Mouse (Mus musculus) forebrain, embryonic 13.5 days (tissue): Measurements from ENCODE around the gene Sf3b5. TPM values are rescaled to one million over a fixed set of nuclear protein-coding genes. Genes with fewer than 3 reads are reported as not detected.

Source experiments
- ATAC-seq: fragments of 200-750 bp; cut with Nextera tagmentation; 2 replicates; pipeline ENCODE4 v1.8.0; 2017
- H3K27ac ChIP-seq: fragments of 300-500 bp; sonication (generic); 2 replicates; pipeline ENCODE4 v1.5.1; 2015; ENCODE audit warnings: inconsistent platforms, mild to moderate bottlenecking, moderate library complexity
- H3K27me3 ChIP-seq: fragments of 300-500 bp; sonication (generic); 2 replicates; pipeline ENCODE4 v1.6.1; 2015; ENCODE audit warnings: mild to moderate bottlenecking, inconsistent platforms
- H3K36me3 ChIP-seq: fragments of 300-500 bp; sonication (generic); 2 replicates; pipeline ENCODE4 v1.6.1; 2015; ENCODE audit warnings: mild to moderate bottlenecking, inconsistent platforms; ENCODE audit not compliant: poor library complexity, severe bottlenecking
- H3K4me1 ChIP-seq: fragments of 300-500 bp; sonication (generic); 2 replicates; pipeline ENCODE4 v1.6.1; 2015; ENCODE audit warnings: inconsistent platforms
- H3K4me2 ChIP-seq: fragments of 300-500 bp; sonication (generic); 2 replicates; pipeline ENCODE4 v1.6.1; 2015; ENCODE audit warnings: inconsistent platforms, mild to moderate bottlenecking, moderate library complexity
- H3K4me3 ChIP-seq: fragments of 300-500 bp; sonication (generic); 2 replicates; pipeline ENCODE4 v1.5.1; 2015; ENCODE audit warnings: mild to moderate bottlenecking, inconsistent platforms
- H3K9ac ChIP-seq: fragments of 300-500 bp; sonication (generic); 2 replicates; pipeline ENCODE4 v1.6.1; 2015; ENCODE audit warnings: mild to moderate bottlenecking, inconsistent platforms
- H3K9me3 ChIP-seq: fragments of 300-500 bp; sonication (generic); replicated peaks from 2 replicates; pipeline ENCODE4 v1.6.1; 2016; ENCODE audit warnings: inconsistent platforms
- WGBS: fragments of 180-500 bp; shearing (Covaris S2); methylation state at CpG from one replicate; pipeline ENCODE4 v1.1.7; 2015; 5-methylcytosine and 5-hydroxymethylcytosine counted together
- polyA plus RNA-seq: library from polyadenylated mRNA; unstranded; fragments of >200 nt; fragmentation: Nextera tagmentation; extraction: Ambion mirVana; gene quantifications from 2 replicates; pipeline ENCODE4 v1.2.1, GENCODE M21; 2015

The Sf3b5 gene
- polyA plus RNA-seq, 1 experiment from 2014 or later, result 32.8 TPM

GRCm38 (mm10) chr10:12977787-12978212, 27.3 kb upstream of the Sf3b5 start:
- no peak overlapping the region for H3K27ac ChIP-seq
- H3K9ac ChIP-seq, result no peak overlapping the region
- no peaks in the 10 kb centered on the region for H3K36me3 ChIP-seq
- no peaks in the 10 kb centered on the region for H3K4me1 ChIP-seq
- no peaks in the 10 kb centered on the region for H3K27me3 ChIP-seq
- no peak overlapping the region for H3K4me2 ChIP-seq
- H3K4me3 ChIP-seq, result no peak overlapping the region
- H3K9me3 ChIP-seq, result no peaks in the 10 kb centered on the region
- ATAC-seq, result no peak
- 82% methylated on average over 9 of the region's 9 CpGs for WGBS

- 74% methylated on average over 7 of the region's 7 CpGs for WGBS
- Histone ChIP-seq H3K4me1 (no peaks in the 10 kb centered on the region), H3K36me3 (no peaks in the 10 kb centered on the region), H3K9me3 (no peaks in the 10 kb centered on the region), H3K9ac (no peak overlapping the region), H3K4me2 (no peak overlapping the region), H3K27me3 (no peaks in the 10 kb centered on the region), H3K27ac (no peak overlapping the region), H3K4me3 (no peak overlapping the region)
- ATAC-seq, result no peak
Observed at GRCm38 (mm10) chr10:12981071-12981470, 24.1 kb upstream of the Sf3b5 start.

GRCm38 (mm10) chr10:12983516-12983915, 21.6 kb upstream of the Sf3b5 start:
- Histone ChIP-seq H3K9me3 (no peaks in the 10 kb centered on the region), H3K36me3 (no peaks in the 10 kb centered on the region), H3K4me2 (no peak overlapping the region), H3K4me1 (0 out of 2 replicates have a peak, but pooled peaks cover 8% of the 10 kb centered on the region), H3K27me3 (no peaks in the 10 kb centered on the region), H3K4me3 (no peak overlapping the region), H3K9ac (no peak overlapping the region), H3K27ac (no peak overlapping the region)
- no peak for ATAC-seq
- 70% methylated on average over 3 of the region's 3 CpGs for WGBS

GRCm38 (mm10) chr10:12985028-12985427, 20.1 kb upstream of the Sf3b5 start:
- no peak overlapping the region for H3K27ac ChIP-seq
- H3K27me3 ChIP-seq, result no peaks in the 10 kb centered on the region

GRCm38 (mm10) chr10:12986485-12986884, 18.7 kb upstream of the Sf3b5 start:
- H3K4me1 ChIP-seq, result 0 out of 2 replicates have a peak, but pooled peaks cover 8% of the 10 kb centered on the region

More at GRCm38 (mm10) chr10:12985028-12985427, 20.1 kb upstream of the Sf3b5 start:
- H3K4me1 ChIP-seq, result 0 out of 2 replicates have a peak, but pooled peaks cover 8% of the 10 kb centered on the region
- WGBS, result 86% methylated on average over 3 of the region's 3 CpGs
- no peaks in the 10 kb centered on the region for H3K36me3 ChIP-seq
- no peak overlapping the region for H3K4me3 ChIP-seq
- H3K4me2 ChIP-seq, result no peak overlapping the region
- H3K9ac ChIP-seq, result no peak overlapping the region
- no peaks in the 10 kb centered on the region for H3K9me3 ChIP-seq
- no peak for ATAC-seq

GRCm38 (mm10) chr10:12986943-12987342, 18.2 kb upstream of the Sf3b5 start:
- Histone ChIP-seq H3K9me3 (no peaks in the 10 kb centered on the region), H3K4me3 (no peak overlapping the region), H3K4me2 (no peak overlapping the region), H3K27ac (no peak overlapping the region), H3K4me1 (0 out of 2 replicates have a peak, but pooled peaks cover 8% of the 10 kb centered on the region), H3K27me3 (no peaks in the 10 kb centered on the region), H3K36me3 (no peaks in the 10 kb centered on the region), H3K9ac (no peak overlapping the region)
- ATAC-seq, result no peak
- WGBS, result 53% methylated on average over 4 of the region's 4 CpGs

More at GRCm38 (mm10) chr10:12986485-12986884, 18.7 kb upstream of the Sf3b5 start:
- Histone ChIP-seq H3K9me3 (no peaks in the 10 kb centered on the region), H3K27me3 (no peaks in the 10 kb centered on the region), H3K27ac (no peak overlapping the region), H3K36me3 (no peaks in the 10 kb centered on the region), H3K4me2 (no peak overlapping the region), H3K9ac (no peak overlapping the region), H3K4me3 (no peak overlapping the region)
- ATAC-seq, result peak; percentile 36; the same call in 1 of the 2 replicates
- WGBS, result 36% methylated on average over 5 of the region's 5 CpGs

- WGBS, result 85% methylated on average over 5 of the region's 5 CpGs
- Histone ChIP-seq H3K4me3 (no peak overlapping the region), H3K9me3 (no peaks in the 10 kb centered on the region), H3K27me3 (no peaks in the 10 kb centered on the region), H3K36me3 (no peaks in the 10 kb centered on the region), H3K9ac (no peak overlapping the region), H3K4me1 (0 out of 2 replicates have a peak, but pooled peaks cover 2% of the 10 kb centered on the region), H3K4me2 (no peak overlapping the region), H3K27ac (no peak overlapping the region)
- ATAC-seq, result no peak
Observed at GRCm38 (mm10) chr10:12991953-12992352, 13.2 kb upstream of the Sf3b5 start.

- H3K9me3 ChIP-seq, result no peaks in the 10 kb centered on the region
- H3K36me3 ChIP-seq, result no peaks in the 10 kb centered on the region
- H3K4me2 ChIP-seq, result no peak overlapping the region
- H3K4me3 ChIP-seq, result no peak overlapping the region
- H3K27me3 ChIP-seq, result no peaks in the 10 kb centered on the region
- ATAC-seq, result no peak
- no peaks in the 10 kb centered on the region for H3K4me1 ChIP-seq
- no peak overlapping the region for H3K9ac ChIP-seq
- H3K27ac ChIP-seq, result no peak overlapping the region
- 91% methylated on average over 25 of the region's 25 CpGs for WGBS
Observed at GRCm38 (mm10) chr10:12993411-12994039, 11.6 kb upstream of the Sf3b5 start.

GRCm38 (mm10) chr10:12996736-12997477, 8.2 kb upstream of the Sf3b5 start:
- H3K9ac ChIP-seq, result no peak overlapping the region
- no peaks in the 10 kb centered on the region for H3K36me3 ChIP-seq
- no peak overlapping the region for H3K4me3 ChIP-seq
- H3K27ac ChIP-seq, result no peak overlapping the region
- peak; percentile 89 for ATAC-seq
- H3K4me1 ChIP-seq, result no peaks in the 10 kb centered on the region
- no peaks in the 10 kb centered on the region for H3K9me3 ChIP-seq
- H3K27me3 ChIP-seq, result no peaks in the 10 kb centered on the region
- no peak overlapping the region for H3K4me2 ChIP-seq
- 48% methylated on average over 17 of the region's 17 CpGs for WGBS

GRCm38 (mm10) chr10:13007876-13008736, 3.0 kb downstream of the Sf3b5 start:
- Histone ChIP-seq H3K9me3 (no peaks in the 10 kb centered on the region), H3K4me1 (peaks cover 16% of the 10 kb centered on the region), H3K4me2 (peak overlapping the region; percentile 79), H3K36me3 (peaks cover 4% of the 10 kb centered on the region; the same call in 1 of the 2 replicates), H3K27me3 (no peaks in the 10 kb centered on the region), H3K9ac (peak overlapping the region; percentile 79), H3K27ac (no peak overlapping the region), H3K4me3 (peak overlapping the region; percentile 72)
- 4% methylated on average over 52 of the region's 52 CpGs for WGBS
- peak; percentile 100 for ATAC-seq

- WGBS, result 2% methylated on average over 29 of the region's 29 CpGs
- peaks cover 16% of the 10 kb centered on the region for H3K4me1 ChIP-seq
- ATAC-seq, result no peak; the same call in 1 of the 2 replicates
Observed at GRCm38 (mm10) chr10:13008737-13009121, 3.6 kb downstream of the Sf3b5 start.

More at GRCm38 (mm10) chr10:13008737-13009121, 3.6 kb downstream of the Sf3b5 start:
- Histone ChIP-seq H3K4me2 (peak overlapping the region; percentile 79), H3K9me3 (no peaks in the 10 kb centered on the region), H3K9ac (peak overlapping the region; percentile 79), H3K36me3 (peaks cover 4% of the 10 kb centered on the region; the same call in 1 of the 2 replicates), H3K27ac (no peak overlapping the region), H3K4me3 (peak overlapping the region; percentile 72), H3K27me3 (no peaks in the 10 kb centered on the region)
